Mouse (Mus musculus): ENCODE data around the gene Gm42688.

DNA sequence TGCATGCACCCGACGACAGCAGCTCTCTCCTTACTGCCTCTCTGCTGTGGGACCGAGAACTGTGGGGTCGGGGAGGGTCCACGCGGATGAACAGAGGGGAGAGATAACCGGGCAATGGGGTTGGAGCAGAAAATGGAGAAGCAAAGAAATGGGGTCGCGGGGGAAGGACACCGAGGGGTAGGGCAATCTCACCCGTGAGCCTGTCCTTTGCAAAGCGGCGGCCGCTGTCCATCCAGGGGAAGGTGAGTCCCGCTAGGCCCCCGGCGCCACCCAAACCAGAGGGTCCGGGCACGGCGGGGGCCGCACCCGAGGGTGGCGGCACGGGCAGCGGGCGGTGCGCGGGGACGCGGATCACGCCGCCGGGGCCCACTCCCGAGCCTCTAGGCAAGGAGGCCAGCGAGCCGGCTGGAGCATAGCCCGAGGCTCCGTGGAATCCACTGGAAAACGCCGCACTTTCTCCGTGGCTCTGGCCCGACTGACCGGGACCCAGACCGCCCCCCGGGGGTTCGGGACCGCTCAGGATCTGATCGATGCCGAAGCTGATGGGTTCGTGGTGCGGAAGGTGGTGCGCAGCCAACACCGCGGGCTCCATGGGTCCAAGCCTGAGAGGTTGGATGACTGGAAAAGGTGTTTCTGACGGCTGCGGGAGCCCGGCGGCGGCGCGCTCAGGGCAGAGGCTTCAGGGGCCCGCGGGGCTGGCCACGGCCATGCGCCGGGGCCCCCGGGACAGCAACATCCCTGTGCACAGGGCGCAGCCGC, 31.8 kb upstream of the Gm42688 start:
- TF ChIP-seq POLR2A (IDR thresholded peaks at IDR 0.05; ENCODE audit: low read depth, low read length) (no peak), CTCF (IDR thresholded peaks at IDR 0.05; ENCODE audit: extremely low read depth, insufficient read length, insufficient replicate concordance, low read depth, low read length) (no peak)
